Mouse (Mus musculus): Measurements from ENCODE around the gene Ifnlr1. TPM values are rescaled to one million over a fixed set of nuclear protein-coding genes. Genes with fewer than 3 reads are reported as not detected.

The Ifnlr1 gene
- polyA plus RNA-seq, 1 experiment from 2014 or later, result 1.2 TPM

DNA sequence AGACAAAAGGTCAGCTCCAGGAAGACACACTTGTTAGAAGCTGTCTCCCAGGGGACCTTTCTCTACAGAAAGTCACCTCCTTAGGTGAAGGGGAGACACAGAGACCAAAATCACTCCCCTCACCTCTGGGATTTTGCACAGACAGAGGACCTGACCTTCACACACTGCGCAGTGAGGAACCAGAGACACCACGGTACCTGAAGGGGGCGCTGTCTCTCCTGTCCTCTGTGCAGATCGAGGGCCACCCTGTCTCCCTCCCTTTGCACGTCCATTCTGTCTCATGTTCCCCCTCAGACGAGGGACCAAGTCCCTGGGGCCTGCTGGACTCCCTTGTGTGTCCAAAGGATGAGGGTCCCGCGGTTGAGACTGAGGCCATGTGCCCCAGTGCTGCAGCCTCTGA, 64.8 kb downstream of the Ifnlr1 start:
- H3K4me1 ChIP-seq, result no peaks in the 10 kb centered on the region
- H3K27me3 ChIP-seq, result no peaks in the 10 kb centered on the region
- WGBS, result 77% methylated on average over 8 of the region's 8 CpGs
- no peak for ATAC-seq (ENCODE audit: low FRiP score, low read depth)
- no peak overlapping the region for H3K27ac ChIP-seq
- H3K4me2 ChIP-seq (replicated peaks), result no peak overlapping the region
- H3K9ac ChIP-seq, result no peak overlapping the region
- no peaks in the 10 kb centered on the region for H3K36me3 ChIP-seq
- no peak overlapping the region for H3K4me3 ChIP-seq
- peaks cover 14% of the 10 kb centered on the region for H3K9me3 ChIP-seq

DNA sequence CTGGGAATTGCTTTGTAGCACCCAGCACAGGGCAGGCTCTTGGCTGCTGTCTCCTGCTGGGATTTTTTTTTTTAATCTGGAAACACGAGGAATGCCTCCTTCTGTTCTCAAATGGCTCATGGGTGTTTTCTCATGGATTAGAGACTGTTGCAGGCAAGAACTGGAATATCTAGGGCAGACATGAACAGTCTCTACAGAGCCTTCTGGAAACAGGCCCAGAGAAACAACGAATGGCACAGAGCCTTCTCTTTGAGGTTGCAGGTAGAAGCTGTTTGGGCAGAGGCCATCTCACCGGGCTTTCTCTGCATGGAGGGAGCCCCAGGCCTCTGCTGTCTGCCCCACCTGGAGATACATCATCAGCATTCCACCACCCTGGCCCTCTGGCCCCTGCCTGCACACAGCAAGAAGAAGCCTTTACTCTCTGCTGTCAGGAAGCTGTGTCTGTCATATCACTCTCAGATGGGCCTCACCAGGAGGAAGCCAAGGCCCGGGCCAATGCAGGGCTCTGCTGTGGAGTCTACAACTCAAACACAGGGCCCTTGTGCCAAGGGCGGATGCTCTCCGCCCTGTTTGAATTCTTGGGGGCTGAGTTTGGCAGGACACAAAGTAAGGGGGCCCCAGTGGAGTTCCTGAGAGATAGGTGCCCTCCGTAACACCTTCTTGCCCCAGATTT, 66.2 kb downstream of the Ifnlr1 start:
- no peak; the same call in 1 of the 2 replicates for ATAC-seq (ENCODE audit: low FRiP score, low read depth)
- WGBS, result 70% methylated on average over 7 of the region's 7 CpGs

DNA sequence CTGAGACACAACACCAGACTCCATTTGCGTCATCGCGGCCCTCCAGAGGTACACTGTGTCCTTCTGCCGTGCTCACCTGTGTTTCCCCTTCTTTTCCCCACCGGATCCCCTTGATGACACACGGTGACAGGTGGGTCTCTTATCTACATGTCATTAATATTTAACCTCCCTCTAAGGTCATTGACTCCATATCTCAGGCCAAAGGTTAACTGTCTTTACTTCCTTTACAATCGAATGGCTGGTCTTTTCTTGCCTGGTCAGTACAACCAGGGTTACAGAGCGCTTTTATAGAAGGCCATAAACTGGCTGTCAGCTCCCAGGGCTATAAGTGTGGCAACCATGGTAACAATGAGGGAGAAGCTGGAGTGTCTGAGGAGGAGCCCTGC, 66.7 kb downstream of the Ifnlr1 start:
- Histone ChIP-seq H3K9me3 (peaks cover 14% of the 10 kb centered on the region), H3K27me3 (no peaks in the 10 kb centered on the region), H3K4me1 (no peaks in the 10 kb centered on the region), H3K4me2 (replicated peaks) (no peak overlapping the region), H3K27ac (no peak overlapping the region), H3K36me3 (no peaks in the 10 kb centered on the region), H3K9ac (no peak overlapping the region), H3K4me3 (no peak overlapping the region)
- ATAC-seq (ENCODE audit: low FRiP score, low read depth), result no peak
- 50% methylated on average over 8 of the region's 8 CpGs for WGBS

More for the DNA sequence above, 66.2 kb downstream of the Ifnlr1 start:
- H3K9ac ChIP-seq, result no peak overlapping the region
- no peak overlapping the region for H3K4me3 ChIP-seq
- peaks cover 14% of the 10 kb centered on the region for H3K9me3 ChIP-seq
- no peaks in the 10 kb centered on the region for H3K36me3 ChIP-seq
- no peaks in the 10 kb centered on the region for H3K4me1 ChIP-seq
- H3K27ac ChIP-seq, result no peak overlapping the region
- no peaks in the 10 kb centered on the region for H3K27me3 ChIP-seq
- H3K4me2 ChIP-seq (replicated peaks), result no peak overlapping the region

Other genes starting within 250 kb of the Ifnlr1 start
- not detected in 2 replicates for gene Stpg1, start 191.5 kb upstream of the Ifnlr1 start, polyA plus RNA-seq (2015; fragmentation: Nextera tagmentation; extraction: Ambion mirVana)
- gene Nipal3, start 191.2 kb upstream of the Ifnlr1 start, polyA plus RNA-seq (2015; fragmentation: Nextera tagmentation; extraction: Ambion mirVana), result 2.8 and 3.1 TPM in 2 replicates
- 19.7 and 21.1 TPM in 2 replicates for gene Grhl3, start 112.7 kb upstream of the Ifnlr1 start, polyA plus RNA-seq (2015; fragmentation: Nextera tagmentation; extraction: Ambion mirVana)
- gene Il22ra1, start 41.9 kb downstream of the Ifnlr1 start, polyA plus RNA-seq (2015; fragmentation: Nextera tagmentation; extraction: Ambion mirVana), result 0.08 TPM in 1 of 2 replicates, not detected in the other
- gene Myom3, start 73.4 kb downstream of the Ifnlr1 start, polyA plus RNA-seq (2015; fragmentation: Nextera tagmentation; extraction: Ambion mirVana), result 4.8 and 5.4 TPM in 2 replicates
- 323 and 330 TPM in 2 replicates for gene Srsf10, start 169.5 kb downstream of the Ifnlr1 start, polyA plus RNA-seq (2015; fragmentation: Nextera tagmentation; extraction: Ambion mirVana)
- gene Pnrc2, start 187.6 kb downstream of the Ifnlr1 start, polyA plus RNA-seq (2015; fragmentation: Nextera tagmentation; extraction: Ambion mirVana), result 192 and 195 TPM in 2 replicates
- gene Cnr2, start 209.1 kb downstream of the Ifnlr1 start, polyA plus RNA-seq (2015; fragmentation: Nextera tagmentation; extraction: Ambion mirVana), result 0.32 and 0.51 TPM in 2 replicates
- gene Fuca1, start 234.4 kb downstream of the Ifnlr1 start, polyA plus RNA-seq (2015; fragmentation: Nextera tagmentation; extraction: Ambion mirVana), result 69.0 and 73.8 TPM in 2 replicates